Mouse (Mus musculus): Measurements from ENCODE around the gene Scly. TPM values are rescaled to one million over a fixed set of nuclear protein-coding genes. Genes with fewer than 3 reads are reported as not detected.

The Scly gene
- polyA plus RNA-seq, 1 experiment from 2014 or later = 28.8 TPM

DNA sequence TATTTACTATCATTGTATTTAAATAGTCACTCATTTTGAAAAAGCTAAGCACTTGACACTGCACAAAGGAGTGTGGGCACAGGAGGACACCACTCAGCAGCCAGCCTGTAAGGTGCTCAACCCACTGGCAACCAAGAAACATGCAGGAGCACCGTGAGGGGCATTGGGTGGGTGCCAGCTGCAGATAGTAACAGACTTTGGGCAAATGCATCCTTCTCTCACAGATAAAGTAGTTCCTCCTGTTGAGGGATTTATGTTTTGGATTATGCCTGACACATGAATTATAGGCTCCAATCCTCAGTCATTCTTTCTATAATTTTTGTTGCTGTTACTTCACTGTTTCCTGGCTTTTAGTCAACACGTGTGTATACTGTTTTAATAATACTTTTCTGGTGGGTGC is 20.7 kb upstream of the Scly start:
- ATAC-seq = no peak
- Histone ChIP-seq H3K9me3 (replicated peaks) (no peaks in the 10 kb centered on the region), H3K4me2 (no peak overlapping the region), H3K4me1 (peaks cover 23% of the 10 kb centered on the region), H3K27me3 (replicated peaks) (no peaks in the 10 kb centered on the region), H3K4me3 (no peak overlapping the region), H3K36me3 (peaks cover 87% of the 10 kb centered on the region), H3K9ac (no peak overlapping the region), H3K27ac (peak overlapping the region; percentile 83; the same call in 1 of the 2 replicates)
- WGBS (ENCODE audit: insufficient replicate concordance) = 77% methylated on average over 2 of the region's 2 CpGs

DNA sequence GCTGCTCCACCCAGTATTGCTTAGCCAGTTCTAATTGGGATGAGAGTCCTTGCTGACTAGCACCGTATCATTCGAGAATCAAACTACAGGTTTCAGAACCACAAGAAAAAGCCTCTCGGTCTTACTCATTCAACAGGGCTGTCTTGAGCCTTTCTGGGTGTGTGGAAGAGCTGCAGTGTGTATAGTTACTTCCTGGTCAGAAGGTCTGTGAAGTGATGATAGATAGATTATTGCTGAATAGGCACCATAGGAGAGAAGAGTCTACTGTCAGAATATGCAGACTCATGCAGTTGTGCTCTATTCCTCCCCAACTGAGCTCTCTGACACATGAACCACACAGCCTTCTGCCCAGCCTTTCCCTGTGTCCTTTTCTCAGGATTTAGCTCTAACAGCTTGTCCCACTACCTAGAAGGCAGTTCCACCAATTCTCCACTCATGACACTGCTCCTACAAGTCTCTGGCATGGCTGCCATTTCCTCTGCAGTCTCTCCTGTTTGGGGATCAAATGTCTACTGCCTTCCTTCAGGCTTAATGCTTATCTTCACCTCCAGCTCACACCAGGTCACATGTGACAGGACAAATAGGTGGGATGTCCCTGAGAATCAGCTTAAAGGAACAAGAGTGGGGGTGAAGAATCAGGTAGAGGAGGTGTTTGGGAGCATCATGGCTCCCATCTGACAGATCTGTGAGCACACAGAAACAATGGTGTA is 19.6 kb upstream of the Scly start:
- ATAC-seq = peak; percentile 92
- Histone ChIP-seq H3K4me2 (peak overlapping the region; percentile 28), H3K27ac (peak overlapping the region; percentile 83), H3K4me1 (peaks cover 21% of the 10 kb centered on the region), H3K9ac (no peak overlapping the region), H3K36me3 (peaks cover 88% of the 10 kb centered on the region), H3K9me3 (replicated peaks) (no peaks in the 10 kb centered on the region), H3K4me3 (no peak overlapping the region), H3K27me3 (replicated peaks) (no peaks in the 10 kb centered on the region)
- WGBS (ENCODE audit: insufficient replicate concordance) = 76% methylated on average over 3 of the region's 3 CpGs

DNA sequence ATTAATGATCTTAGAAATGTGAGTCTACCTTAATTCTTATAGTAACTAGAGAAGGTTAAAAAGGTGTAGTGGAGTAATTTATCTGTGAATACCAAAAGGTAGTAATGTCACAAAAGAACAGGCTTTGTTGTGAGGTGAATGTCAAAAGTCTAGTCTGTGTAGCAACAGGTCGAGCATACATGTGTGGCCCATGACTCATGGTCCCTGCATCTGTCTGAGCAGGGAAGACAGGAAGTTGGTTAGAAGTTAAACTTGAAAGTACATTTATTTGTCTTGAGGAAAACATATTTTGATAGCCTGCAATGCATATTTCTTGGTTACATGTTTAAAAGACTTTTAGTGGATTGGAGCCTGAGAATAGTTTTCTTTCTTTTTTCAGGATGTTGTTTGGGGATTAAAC is 19.0 kb upstream of the Scly start:
- no peak overlapping the region for H3K4me3 ChIP-seq
- H3K9me3 ChIP-seq (replicated peaks) = no peaks in the 10 kb centered on the region
- H3K27me3 ChIP-seq (replicated peaks) = no peaks in the 10 kb centered on the region
- ATAC-seq = no peak
- WGBS (ENCODE audit: insufficient replicate concordance) = 71% methylated on average over 1 of the region's 1 CpGs
- H3K4me1 ChIP-seq = peaks cover 21% of the 10 kb centered on the region
- H3K27ac ChIP-seq = peak overlapping the region; percentile 83
- H3K4me2 ChIP-seq = peak overlapping the region; percentile 28; the same call in 1 of the 2 replicates
- no peak overlapping the region for H3K9ac ChIP-seq
- H3K36me3 ChIP-seq = peaks cover 91% of the 10 kb centered on the region

DNA sequence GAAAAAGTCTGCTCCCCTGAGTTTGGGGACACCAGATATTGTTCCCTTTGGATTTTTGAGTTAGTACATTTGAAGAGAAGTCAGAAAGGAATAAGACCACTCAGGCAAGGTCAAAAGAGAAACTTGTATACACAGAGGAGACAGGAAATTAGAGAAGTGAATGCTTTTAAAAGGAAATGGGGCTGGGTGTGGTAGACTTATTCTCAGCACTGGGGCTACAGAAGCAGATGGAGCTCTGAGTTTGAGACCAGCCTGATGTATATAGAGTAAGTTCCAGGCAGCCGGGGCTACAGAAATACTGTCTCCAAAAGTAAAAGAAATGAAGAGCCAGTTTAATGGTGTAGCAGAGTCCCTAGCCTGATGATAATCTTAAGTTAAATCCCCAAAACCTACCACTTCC is 15.6 kb upstream of the Scly start:
- H3K4me3 ChIP-seq = no peak overlapping the region

DNA sequence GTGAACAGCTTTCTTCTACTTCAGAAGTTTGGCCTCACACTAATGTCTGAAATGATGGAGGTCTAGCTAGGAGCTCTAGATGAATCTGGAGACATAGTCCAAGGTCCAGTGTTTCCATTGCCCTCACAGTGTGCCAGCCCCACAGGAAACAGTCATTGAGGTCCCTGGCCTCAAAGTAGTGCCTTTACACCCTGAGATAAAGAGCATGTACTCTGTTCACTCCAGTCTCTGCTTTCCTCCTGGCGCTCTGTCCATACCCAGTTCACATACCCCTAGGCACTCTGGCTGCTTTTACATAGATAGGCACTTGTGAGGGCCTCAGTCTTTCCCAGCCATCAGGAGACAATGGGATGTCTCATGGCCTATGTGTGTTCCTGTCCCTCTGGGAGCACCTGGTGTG is 8.8 kb upstream of the Scly start:
- no peak overlapping the region for H3K27ac ChIP-seq
- no peak overlapping the region for H3K9ac ChIP-seq
- no peak overlapping the region for H3K4me3 ChIP-seq
- H3K4me1 ChIP-seq = no peaks in the 10 kb centered on the region
- no peaks in the 10 kb centered on the region for H3K27me3 ChIP-seq (replicated peaks)
- H3K9me3 ChIP-seq (replicated peaks) = no peaks in the 10 kb centered on the region
- 86% methylated on average over 1 of the region's 1 CpGs for WGBS (ENCODE audit: insufficient replicate concordance)
- no peak overlapping the region for H3K4me2 ChIP-seq
- no peak for ATAC-seq
- H3K36me3 ChIP-seq = peaks cover 81% of the 10 kb centered on the region

More for the DNA sequence above, 15.6 kb upstream of the Scly start:
- no peak for ATAC-seq
- Histone ChIP-seq H3K36me3 (peaks cover 89% of the 10 kb centered on the region), H3K4me1 (peaks cover 16% of the 10 kb centered on the region), H3K9me3 (replicated peaks) (no peaks in the 10 kb centered on the region), H3K27ac (no peak overlapping the region), H3K9ac (no peak overlapping the region), H3K4me2 (no peak overlapping the region), H3K27me3 (replicated peaks) (no peaks in the 10 kb centered on the region)
- 71% methylated on average over 1 of the region's 1 CpGs for WGBS (ENCODE audit: insufficient replicate concordance)

DNA sequence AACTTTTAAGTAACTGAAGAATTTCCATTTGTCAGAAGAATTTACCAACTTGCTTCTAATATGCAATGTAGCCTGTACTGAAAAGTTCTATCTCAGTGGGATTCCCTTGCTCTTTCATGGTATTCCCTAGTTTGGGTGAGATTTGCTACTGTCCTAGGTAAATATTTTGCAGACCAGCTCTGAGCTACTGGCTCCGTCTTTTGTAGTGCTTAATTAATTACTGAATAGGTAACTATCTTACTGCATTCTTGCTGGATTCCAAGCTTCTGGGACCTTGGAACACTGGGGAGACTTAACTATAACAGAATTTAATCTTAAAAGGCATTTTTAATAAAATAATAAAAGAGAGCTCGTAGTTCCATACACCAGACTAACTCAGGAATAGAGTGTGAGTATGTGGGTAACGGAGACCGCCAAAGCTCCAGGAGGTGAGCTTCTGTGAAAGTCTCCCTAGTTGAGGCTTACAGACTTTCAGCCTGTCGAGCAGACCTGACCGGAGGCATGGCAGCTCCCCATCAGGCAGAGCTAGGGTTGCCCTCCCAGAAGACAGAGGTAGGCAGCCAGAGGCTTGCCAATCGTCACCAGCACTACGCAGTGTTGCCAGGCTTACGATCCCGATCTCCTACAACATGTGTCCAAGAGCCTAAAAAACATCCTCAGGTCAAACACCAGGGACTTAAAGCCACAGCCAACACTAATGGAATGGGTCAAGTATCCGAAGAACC is 5.9 kb upstream of the Scly start:
- Histone ChIP-seq H3K4me3 (no peak overlapping the region), H3K4me1 (no peaks in the 10 kb centered on the region; the same call in 1 of the 2 replicates), H3K27me3 (replicated peaks) (no peaks in the 10 kb centered on the region), H3K9ac (no peak overlapping the region), H3K9me3 (replicated peaks) (no peaks in the 10 kb centered on the region), H3K4me2 (no peak overlapping the region), H3K27ac (no peak overlapping the region), H3K36me3 (peaks cover 59% of the 10 kb centered on the region)
- WGBS (ENCODE audit: insufficient replicate concordance) = 87% methylated on average over 11 of the region's 11 CpGs
- ATAC-seq = no peak

DNA sequence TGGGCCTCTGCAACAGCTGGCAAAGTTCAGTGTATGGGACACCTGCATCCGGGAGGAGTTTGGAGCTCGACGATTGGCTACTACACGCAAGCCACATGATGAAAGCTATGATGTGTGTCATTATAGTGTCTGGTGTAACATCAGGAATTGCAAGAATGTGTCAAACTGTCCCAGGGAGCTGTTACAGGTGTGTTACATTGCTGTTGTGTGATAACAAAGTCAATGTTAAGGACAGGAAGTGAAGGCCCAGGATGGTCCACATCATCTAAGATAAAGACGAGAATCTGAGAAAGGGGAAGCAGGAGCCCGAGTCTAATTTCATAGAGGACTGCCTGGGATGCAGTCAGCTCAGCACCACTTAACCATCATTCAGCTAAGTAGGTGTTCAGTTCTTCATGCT is 2.6 kb upstream of the Scly start:
- no peak overlapping the region for H3K4me3 ChIP-seq
- peaks cover 23% of the 10 kb centered on the region for H3K4me1 ChIP-seq
- H3K36me3 ChIP-seq = peaks cover 32% of the 10 kb centered on the region
- ATAC-seq = no peak
- H3K9ac ChIP-seq = no peak overlapping the region
- 66% methylated on average over 6 of the region's 6 CpGs for WGBS (ENCODE audit: insufficient replicate concordance)
- H3K4me2 ChIP-seq = no peak overlapping the region
- H3K27ac ChIP-seq = no peak overlapping the region
- H3K27me3 ChIP-seq (replicated peaks) = no peaks in the 10 kb centered on the region
- H3K9me3 ChIP-seq (replicated peaks) = no peaks in the 10 kb centered on the region

DNA sequence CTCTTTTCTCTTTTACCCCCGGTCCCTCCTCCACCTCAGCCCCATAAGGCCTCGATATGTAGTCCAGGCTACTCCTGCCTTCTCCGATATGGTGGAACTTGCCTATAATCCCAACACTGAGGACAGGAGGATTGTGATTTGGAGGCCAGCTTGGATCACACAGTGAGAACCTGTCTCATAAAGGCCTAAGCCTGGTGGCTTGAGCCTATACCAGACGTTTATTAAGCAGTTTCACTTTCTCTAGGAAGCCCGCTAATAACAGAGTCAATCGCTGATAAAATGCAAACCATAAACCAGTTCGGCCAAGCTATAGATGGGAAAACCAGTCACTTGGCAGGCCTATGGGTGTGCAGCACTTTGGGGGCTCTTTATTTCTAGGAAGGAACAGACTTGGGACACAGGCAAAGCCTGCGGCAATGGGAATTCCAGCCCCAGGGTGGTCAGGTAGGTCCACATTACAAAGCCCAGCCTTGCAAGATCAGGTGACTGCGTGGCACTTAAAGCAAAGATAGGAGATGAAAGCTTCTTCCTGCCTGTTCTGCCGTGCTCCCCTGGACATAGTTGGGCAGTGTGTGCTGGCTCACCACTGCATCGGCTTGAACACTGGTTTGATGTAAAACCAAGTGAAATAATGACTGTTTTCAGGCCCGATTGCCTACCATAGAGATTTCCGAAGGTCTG is 1.0 kb downstream of the Scly start:
- Histone ChIP-seq H3K36me3 (peaks cover 40% of the 10 kb centered on the region), H3K4me3 (peak overlapping the region; percentile 84), H3K27me3 (replicated peaks) (no peaks in the 10 kb centered on the region), H3K4me1 (peaks cover 45% of the 10 kb centered on the region), H3K4me2 (peak overlapping the region; percentile 72), H3K9me3 (replicated peaks) (no peaks in the 10 kb centered on the region), H3K9ac (peak overlapping the region; percentile 86), H3K27ac (peak overlapping the region; percentile 69)
- 60% methylated on average over 13 of the region's 13 CpGs for WGBS (ENCODE audit: insufficient replicate concordance)
- ATAC-seq = no peak

DNA sequence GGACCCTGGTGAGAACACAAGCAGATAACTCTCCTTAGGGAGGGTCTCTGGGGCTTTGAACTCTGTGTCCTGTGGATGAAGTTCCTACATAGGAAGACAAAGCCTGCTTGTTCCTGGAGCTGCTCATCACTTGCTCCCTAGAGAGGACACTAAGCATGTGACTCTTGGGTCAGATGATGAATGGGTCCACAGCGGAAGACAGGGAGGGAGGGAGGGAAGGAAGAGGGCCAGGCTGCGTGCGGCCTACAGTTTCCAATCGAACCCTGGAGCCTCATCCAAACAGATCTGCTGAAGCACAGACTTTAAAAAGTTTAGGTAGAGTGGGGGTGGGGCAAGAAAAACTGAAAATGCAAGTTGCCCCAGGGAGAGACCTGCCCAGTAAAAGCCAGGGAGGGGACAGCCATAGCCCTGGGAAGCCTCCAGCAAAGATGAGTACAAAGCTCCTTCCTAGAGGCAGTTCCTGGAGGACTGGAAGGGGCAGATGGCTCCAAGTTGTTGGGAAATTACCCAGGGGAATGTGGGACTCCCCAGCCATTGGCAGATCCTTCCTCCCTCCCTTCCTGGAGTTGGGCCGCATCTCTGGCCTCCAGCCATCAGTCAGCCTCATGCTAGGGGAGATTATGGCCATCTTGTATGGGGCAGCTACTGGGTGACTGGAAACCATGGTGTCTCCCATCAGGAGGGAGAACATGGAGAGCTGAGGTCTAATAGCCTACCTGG is 1.7 kb downstream of the Scly start:
- Histone ChIP-seq H3K4me1 (peaks cover 45% of the 10 kb centered on the region), H3K9ac (peak overlapping the region; percentile 86), H3K27me3 (replicated peaks) (no peaks in the 10 kb centered on the region), H3K27ac (peak overlapping the region; percentile 69), H3K4me2 (peak overlapping the region; percentile 72), H3K4me3 (peak overlapping the region; percentile 84), H3K36me3 (peaks cover 46% of the 10 kb centered on the region), H3K9me3 (replicated peaks) (no peaks in the 10 kb centered on the region)
- WGBS (ENCODE audit: insufficient replicate concordance) = 71% methylated on average over 5 of the region's 5 CpGs
- ATAC-seq = no peak

DNA sequence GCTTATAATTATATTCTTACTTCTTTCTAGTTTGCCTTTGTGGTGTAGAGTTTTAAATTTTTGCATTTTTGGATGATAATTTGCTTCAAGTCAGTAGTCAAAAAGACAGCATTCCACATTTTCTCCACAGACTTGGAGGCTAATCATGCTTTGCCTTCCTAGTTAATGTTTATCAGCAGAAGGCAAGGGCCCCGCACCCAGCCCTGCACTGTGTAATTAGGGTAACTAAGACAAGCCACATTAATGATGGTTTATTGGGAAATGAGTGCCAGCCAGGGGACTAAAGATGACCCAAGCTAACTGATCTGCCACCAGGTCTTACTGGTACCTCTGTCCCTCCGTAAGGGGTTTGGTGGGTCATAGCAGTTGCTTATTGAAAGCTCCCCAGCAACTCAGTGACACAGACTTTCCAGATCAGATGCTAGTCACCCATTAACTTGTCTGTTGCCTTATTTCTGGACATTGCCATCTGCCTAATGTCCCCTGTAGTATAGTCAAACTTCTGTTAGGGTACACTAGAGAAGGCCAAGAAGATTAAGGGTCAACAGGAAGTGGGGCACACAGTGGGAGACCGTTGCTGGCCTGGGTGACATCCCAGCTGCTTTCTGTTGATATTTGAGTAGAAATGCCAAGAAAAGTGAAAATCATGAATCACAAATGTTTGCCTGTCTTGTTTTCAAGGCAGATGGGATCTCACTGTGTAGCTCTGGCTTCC is 3.2 kb downstream of the Scly start:
- Histone ChIP-seq H3K36me3 (peaks cover 57% of the 10 kb centered on the region), H3K27ac (peak overlapping the region; percentile 52), H3K9me3 (replicated peaks) (no peaks in the 10 kb centered on the region), H3K27me3 (replicated peaks) (no peaks in the 10 kb centered on the region), H3K4me2 (peak overlapping the region; percentile 31), H3K9ac (peak overlapping the region; percentile 22; the same call in 1 of the 2 replicates), H3K4me3 (no peak overlapping the region), H3K4me1 (peaks cover 45% of the 10 kb centered on the region)
- WGBS (ENCODE audit: insufficient replicate concordance) = 54% methylated on average over 3 of the region's 3 CpGs
- ATAC-seq = no peak

DNA sequence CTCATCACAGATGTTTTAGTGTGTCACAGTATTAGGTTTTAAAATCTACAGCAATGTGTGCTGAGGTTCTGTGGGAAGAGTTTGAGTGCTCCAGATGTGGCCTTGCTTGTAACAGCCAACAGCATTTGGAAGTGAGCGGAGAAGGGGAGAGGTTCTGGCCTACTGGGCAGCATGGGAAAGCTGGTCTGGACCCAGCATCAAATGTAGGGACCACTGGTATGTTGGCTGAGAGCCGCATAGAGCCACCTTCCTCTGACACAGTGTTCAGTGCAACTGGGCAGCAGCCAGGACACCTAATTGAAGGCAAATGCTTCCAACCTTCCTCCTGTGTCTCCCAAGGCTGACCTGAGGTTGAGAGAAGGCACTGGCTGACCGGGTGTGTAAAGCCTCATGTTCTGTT is 3.9 kb downstream of the Scly start:
- ATAC-seq = no peak
- H3K27me3 ChIP-seq (replicated peaks) = no peaks in the 10 kb centered on the region
- H3K27ac ChIP-seq = peak overlapping the region; percentile 52
- 77% methylated on average over 3 of the region's 3 CpGs for WGBS (ENCODE audit: insufficient replicate concordance)
- H3K36me3 ChIP-seq = peaks cover 64% of the 10 kb centered on the region
- H3K4me3 ChIP-seq = no peak overlapping the region
- H3K4me1 ChIP-seq = peaks cover 45% of the 10 kb centered on the region
- no peak overlapping the region for H3K9ac ChIP-seq
- peak overlapping the region; percentile 31; the same call in 1 of the 2 replicates for H3K4me2 ChIP-seq
- H3K9me3 ChIP-seq (replicated peaks) = no peaks in the 10 kb centered on the region

All from liver, embryonic 12.5 days (tissue).